Mouse (Mus musculus) fibroblast of lung, adult 2 months (primary cell): ENCODE measurements around the gene 3110040M04Rik.
"Not testable (repeated sequence)": the region's sequence is repeated elsewhere in the genome, so short reads cannot be mapped to it uniquely, and the experiment has no call there.

ENCODE experiments used
- DNase-seq: peaks from one replicate; pipeline ENCODE4 v3.0.0-alpha.2; 2011; ENCODE audit warnings: low read depth

Gene 3110040M04Rik

GRCm38 (mm10) chr1:151203818-151204217, at the start of gene 3110040M04Rik:
3110040M04Rik (plus strand) TSS chr1:151204121.
- DNase-seq = not testable (repeated sequence)

GRCm38 (mm10) chr1:151154131-151154530, 49.8 kb upstream of the 3110040M04Rik start:
- not testable (repeated sequence) for DNase-seq

- DNase-seq = no peak
Measured at GRCm38 (mm10) chr1:151156129-151156528, 47.8 kb upstream of the 3110040M04Rik start.

- no peak for DNase-seq
Measured at GRCm38 (mm10) chr1:151156777-151157632, 46.9 kb upstream of the 3110040M04Rik start.

GRCm38 (mm10) chr1:151157963-151158856, 45.7 kb upstream of the 3110040M04Rik start:
- no peak for DNase-seq

GRCm38 (mm10) chr1:151158857-151159510, 44.9 kb upstream of the 3110040M04Rik start:
- DNase-seq = no peak

- DNase-seq = no peak
Measured at GRCm38 (mm10) chr1:151166031-151166430, 37.9 kb upstream of the 3110040M04Rik start.

GRCm38 (mm10) chr1:151167297-151168047, 36.4 kb upstream of the 3110040M04Rik start:
- DNase-seq = no peak

GRCm38 (mm10) chr1:151168637-151169036, 35.3 kb upstream of the 3110040M04Rik start:
- no peak for DNase-seq

GRCm38 (mm10) chr1:151171572-151172461, 32.1 kb upstream of the 3110040M04Rik start:
- DNase-seq = no peak

GRCm38 (mm10) chr1:151177030-151177936, 26.6 kb upstream of the 3110040M04Rik start:
- no peak for DNase-seq

GRCm38 (mm10) chr1:151177937-151178271, 26.0 kb upstream of the 3110040M04Rik start:
- DNase-seq = no peak

- DNase-seq = no peak
Measured at GRCm38 (mm10) chr1:151178505-151179083, 25.3 kb upstream of the 3110040M04Rik start.

GRCm38 (mm10) chr1:151180167-151180566, 23.8 kb upstream of the 3110040M04Rik start:
- no peak for DNase-seq

GRCm38 (mm10) chr1:151182266-151182665, 21.7 kb upstream of the 3110040M04Rik start, which contains the start of gene Gm47985:
Gm47985 (plus strand) TSS chr1:151182537.
- not testable (repeated sequence) for DNase-seq

GRCm38 (mm10) chr1:151186186-151186585, 17.7 kb upstream of the 3110040M04Rik start:
- DNase-seq = not testable (repeated sequence)

- DNase-seq = not testable (repeated sequence)
Measured at GRCm38 (mm10) chr1:151186879-151187424, 17.0 kb upstream of the 3110040M04Rik start.

GRCm38 (mm10) chr1:151188469-151188868, 15.5 kb upstream of the 3110040M04Rik start:
- no peak for DNase-seq
